Comparison of ENCODE assay signal across 14 mouse cellular contexts in genomic region chr9:72076158-72076557, GRCm38 (mm10).
"Had no signal": no experiment of that assay in that cellular context is flagged by ENCODE, and none has a peak within 500 bp of the region (broad histone marks: within the 10 kb centered on the region; RNA-seq: fewer than 3 reads in every experiment).

No protein-coding gene starts in this region.

- H3K9ac ChIP-seq: limb, embryonic 12.5 days; liver, embryonic 13.5 days; liver, postnatal 0 days; midbrain, embryonic 15.5 days; neural tube, embryonic 13.5 days; stomach, embryonic 15.5 days had no signal

- H3K36me3 ChIP-seq: limb, embryonic 12.5 days; liver, embryonic 13.5 days; midbrain, embryonic 15.5 days; neural tube, embryonic 13.5 days; stomach, embryonic 15.5 days had no signal

- H3K4me3 ChIP-seq: left cerebral cortex, adult 2 months; limb, embryonic 12.5 days; liver, embryonic 13.5 days; midbrain, embryonic 15.5 days; neural tube, embryonic 13.5 days; stomach, embryonic 15.5 days had no signal

- H3K27me3 ChIP-seq: limb, embryonic 12.5 days; liver, embryonic 13.5 days; midbrain, embryonic 15.5 days; neural tube, embryonic 13.5 days; stomach, embryonic 15.5 days had no signal

- DNase-seq: kidney, adult 8-10 months; kidney, postnatal 25 days; liver; liver, embryonic 13.5 days; liver, postnatal 0 days; lung, postnatal 36 days; thymus, adult 2 months; thymus, postnatal 25 days had no signal

- H3K27ac ChIP-seq: left cerebral cortex, adult 2 months; limb, embryonic 12.5 days; liver, embryonic 13.5 days; midbrain, embryonic 15.5 days; neural tube, embryonic 13.5 days; stomach, embryonic 15.5 days had no signal

- H3K9me3 ChIP-seq: limb, embryonic 12.5 days; liver, embryonic 13.5 days; midbrain, embryonic 15.5 days; neural tube, embryonic 13.5 days; stomach, embryonic 15.5 days had no signal

- ATAC-seq: liver, postnatal 0 days; midbrain, embryonic 15.5 days had no signal

- H3K4me1 ChIP-seq: limb, embryonic 12.5 days; stomach, embryonic 15.5 days had no signal

- H3K4me2 ChIP-seq: limb, embryonic 12.5 days; liver, embryonic 13.5 days; midbrain, embryonic 11.5 days; midbrain, embryonic 15.5 days; neural tube, embryonic 13.5 days; stomach, embryonic 15.5 days had no signal
